Mouse (Mus musculus): ENCODE results near the gene Cyyr1.

GRCm38 (mm10) chr16:85422889-85423288 lies 130.3 kb downstream of the Cyyr1 start:
- TF ChIP-seq CTCF (IDR thresholded peaks at IDR 0.05; ENCODE audit: low read depth) (no peak), EP300 (IDR thresholded peaks at IDR 0.05; ENCODE audit: low read depth) (no peak)

Data from liver, postnatal 0 days (tissue).